Mouse (Mus musculus) spleen, postnatal 14 days (tissue): Measurements from ENCODE around the gene Gramd1b.

ENCODE experiments used
- DNase-seq, 2 experiments: peaks; one replicate each; pipeline ENCODE4 v3.0.0; 2021 to 2022; ENCODE audit warnings: low spot score in 2 of 2

The Gramd1b gene

GRCm38 (mm10) chr9:40400171-40400570, 131.0 kb downstream of the Gramd1b start:
- no peak for DNase-seq

GRCm38 (mm10) chr9:40399359-40399932, 131.7 kb downstream of the Gramd1b start:
- no peak for DNase-seq

- no peak for DNase-seq
Measured at GRCm38 (mm10) chr9:40397471-40398245, 133.5 kb downstream of the Gramd1b start.

- DNase-seq = peak in 1 of 2 experiments; percentile 56
Measured at GRCm38 (mm10) chr9:40397036-40397435, 134.1 kb downstream of the Gramd1b start.

GRCm38 (mm10) chr9:40396171-40396570, 135.0 kb downstream of the Gramd1b start:
- no peak for DNase-seq

GRCm38 (mm10) chr9:40391852-40392695, 139.1 kb downstream of the Gramd1b start:
- DNase-seq = no peak

GRCm38 (mm10) chr9:40391359-40391758, 139.8 kb downstream of the Gramd1b start:
- DNase-seq = no peak

- no peak for DNase-seq
Measured at GRCm38 (mm10) chr9:40390904-40391303, 140.3 kb downstream of the Gramd1b start.

GRCm38 (mm10) chr9:40390396-40390760, 140.8 kb downstream of the Gramd1b start:
- no peak for DNase-seq

- DNase-seq = no peak
Measured at GRCm38 (mm10) chr9:40389669-40390395, 141.4 kb downstream of the Gramd1b start.

GRCm38 (mm10) chr9:40389175-40389574, 142.0 kb downstream of the Gramd1b start:
- DNase-seq = no peak

- no peak for DNase-seq
Measured at GRCm38 (mm10) chr9:40384781-40385180, 146.4 kb downstream of the Gramd1b start.

- DNase-seq = no peak
Measured at GRCm38 (mm10) chr9:40382508-40382907, 148.7 kb downstream of the Gramd1b start.

GRCm38 (mm10) chr9:40381416-40382411, 149.5 kb downstream of the Gramd1b start:
- no peak for DNase-seq

- no peak for DNase-seq
Measured at GRCm38 (mm10) chr9:40376711-40377410, 154.3 kb downstream of the Gramd1b start.

GRCm38 (mm10) chr9:40376139-40376541, 155.0 kb downstream of the Gramd1b start:
- DNase-seq = no peak

GRCm38 (mm10) chr9:40375518-40375917, 155.7 kb downstream of the Gramd1b start:
- DNase-seq = no peak

GRCm38 (mm10) chr9:40374992-40375391, 156.2 kb downstream of the Gramd1b start:
- DNase-seq = no peak

- DNase-seq = no peak
Measured at GRCm38 (mm10) chr9:40374533-40374971, 156.6 kb downstream of the Gramd1b start.

GRCm38 (mm10) chr9:40374052-40374451, 157.1 kb downstream of the Gramd1b start:
- no peak for DNase-seq
